Comparison of ENCODE assay signal across 16 mouse cellular contexts in the genomic region with DNA sequence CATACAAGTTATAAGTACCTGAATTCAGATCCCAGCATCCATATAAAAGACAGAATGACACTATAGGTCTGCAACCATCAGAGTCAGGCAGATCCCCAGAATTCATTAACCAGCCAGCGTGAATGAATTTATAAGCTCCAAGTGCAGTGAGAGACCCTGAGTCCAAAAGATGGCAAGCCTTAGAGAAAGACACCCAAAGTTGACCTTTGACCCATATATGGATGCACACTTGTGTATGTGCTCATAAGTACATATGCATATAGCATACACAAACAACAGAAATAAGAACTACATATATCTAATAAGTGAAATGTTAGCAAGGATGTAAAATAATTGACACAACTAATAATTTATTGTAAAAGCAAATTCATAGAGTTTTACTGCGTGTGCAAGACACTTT.
"Had no signal": no experiment of that assay in that cellular context is flagged by ENCODE, and none has a peak within 500 bp of the region (broad histone marks: within the 10 kb centered on the region; RNA-seq: fewer than 3 reads in every experiment).

No protein-coding gene starts in this region.

- H3K4me3 ChIP-seq: gastrocnemius, adult 2 months; heart, embryonic 10.5 days; heart, embryonic 12.5 days; hindbrain, embryonic 10.5 days; intestine, embryonic 15.5 days; layer of hippocampus, adult 2 months; left cerebral cortex, adult 2 months; limb, embryonic 10.5 days; limb, embryonic 12.5 days had no signal

- DNase-seq: gastrocnemius, postnatal 10 days; gastrocnemius, postnatal 25 days had no signal

- H3K36me3 ChIP-seq: heart, embryonic 10.5 days; heart, embryonic 12.5 days; hindbrain, embryonic 10.5 days; intestine, embryonic 15.5 days; limb, embryonic 10.5 days; limb, embryonic 12.5 days had no signal

- ATAC-seq: hindbrain, embryonic 16.5 days; inflammation-experienced regulatory T-cells, adult 6 months; intestine, embryonic 15.5 days; intestine, postnatal 0 days had no signal

- H3K27me3 ChIP-seq: heart, embryonic 12.5 days; intestine, embryonic 15.5 days had no signal

- H3K9ac ChIP-seq: heart, embryonic 12.5 days; hindbrain, embryonic 14.5 days; intestine, embryonic 15.5 days; limb, embryonic 12.5 days had no signal

- H3K9me3 ChIP-seq: heart, embryonic 10.5 days; heart, embryonic 12.5 days; hindbrain, embryonic 10.5 days; intestine, embryonic 15.5 days; limb, embryonic 10.5 days; limb, embryonic 12.5 days had no signal

- H3K27ac ChIP-seq: gastrocnemius, adult 2 months; heart, embryonic 10.5 days; hindbrain, embryonic 10.5 days; hindbrain, embryonic 14.5 days; intestine, embryonic 15.5 days; layer of hippocampus, adult 2 months; left cerebral cortex, adult 2 months; limb, embryonic 10.5 days; limb, embryonic 12.5 days had no signal

- H3K4me1 ChIP-seq: hindbrain, embryonic 10.5 days; intestine, embryonic 15.5 days; limb, embryonic 10.5 days; limb, embryonic 12.5 days had no signal

- H3K4me2 ChIP-seq: heart, embryonic 12.5 days; hindbrain, embryonic 14.5 days; intestine, embryonic 15.5 days; limb, embryonic 12.5 days; liver, embryonic 11.5 days had no signal
